Mouse (Mus musculus) brain, embryonic 14.5 days (tissue): ENCODE measurements around the gene Kcnn4.

Experiments
- CTCF ChIP-seq: fragments of 200-500 bp; IDR thresholded peaks from 2 replicates; pipeline ENCODE4 v1.5.1; 2012; ENCODE audit warnings: inconsistent platforms, mild to moderate bottlenecking, moderate library complexity, borderline replicate concordance; ENCODE audit not compliant: insufficient read depth, insufficient read length; ENCODE audit errors: extremely low read depth
- POLR2A ChIP-seq: fragments of 200-500 bp; IDR thresholded peaks from 2 replicates; pipeline ENCODE4 v1.6.1; 2012; ENCODE audit warnings: mild to moderate bottlenecking, inconsistent platforms, borderline replicate concordance; ENCODE audit not compliant: poor library complexity, insufficient read depth, insufficient read length, severe bottlenecking; ENCODE audit errors: extremely low read depth

DNA sequence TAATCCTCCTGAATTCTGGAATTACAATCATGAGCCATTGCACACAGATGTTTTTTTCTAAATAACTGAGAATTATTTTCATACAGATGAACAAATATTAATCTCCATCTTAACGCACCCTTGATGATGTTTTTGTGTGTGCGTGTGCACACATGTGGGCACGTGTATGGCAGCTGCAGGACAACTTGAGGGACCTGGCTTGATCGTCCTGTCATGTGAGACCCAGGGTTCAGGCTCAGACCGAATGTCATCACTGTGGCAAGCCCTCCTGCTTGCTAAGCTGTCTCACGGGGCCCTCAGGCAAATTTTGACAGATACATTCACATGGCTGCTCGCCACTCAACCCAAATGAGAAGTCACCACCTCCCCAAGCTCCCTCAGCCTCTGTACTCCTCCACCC, 20.4 kb downstream of the Kcnn4 start:
- TF ChIP-seq POLR2A (no peak), CTCF (no peak)
